Mouse (Mus musculus) forebrain, postnatal 0 days (tissue): Measurements from ENCODE around the gene Hbs1l. TPM values are rescaled to one million over a fixed set of nuclear protein-coding genes. Genes with fewer than 3 reads are reported as not detected.

Experiments
- ATAC-seq: fragments of 200-750 bp; cut with Nextera tagmentation; 2 replicates; pipeline ENCODE4 v1.8.0; 2017; ENCODE audit warnings: mild to moderate bottlenecking, moderate library complexity
- DNase-seq: peaks from one replicate; pipeline ENCODE4 v3.0.0-alpha.2; 2015
- H3K27ac ChIP-seq: fragments of 300-500 bp; sonication (generic); 2 replicates; pipeline ENCODE4 v1.5.1; 2014; ENCODE audit warnings: low read depth, mild to moderate bottlenecking, antibody characterized with exemption, low read length, moderate library complexity, mixed read lengths
- H3K27me3 ChIP-seq: fragments of 300-500 bp; sonication (generic); 2 replicates; pipeline ENCODE4 v1.6.1; 2014; ENCODE audit warnings: mild to moderate bottlenecking, low read length, mixed read lengths; ENCODE audit not compliant: insufficient read depth
- H3K36me3 ChIP-seq: fragments of 300-500 bp; sonication (generic); 2 replicates; pipeline ENCODE4 v1.6.1; 2014; ENCODE audit warnings: mild to moderate bottlenecking, moderate library complexity; ENCODE audit not compliant: insufficient read depth
- H3K4me1 ChIP-seq: fragments of 300-500 bp; sonication (generic); 2 replicates; pipeline ENCODE4 v1.6.1; 2014; ENCODE audit warnings: antibody characterized with exemption; ENCODE audit not compliant: insufficient read depth
- H3K4me2 ChIP-seq: fragments of 300-500 bp; sonication (generic); 2 replicates; pipeline ENCODE4 v1.6.1; 2014; ENCODE audit warnings: low read depth, mild to moderate bottlenecking, moderate library complexity
- H3K4me3 ChIP-seq: fragments of 300-500 bp; sonication (generic); 2 replicates; pipeline ENCODE4 v1.5.1; 2014; ENCODE audit warnings: low read depth, low read length, mixed read lengths
- H3K9ac ChIP-seq: fragments of 300-500 bp; sonication (generic); 2 replicates; pipeline ENCODE4 v1.6.1; 2014; ENCODE audit warnings: mild to moderate bottlenecking
- H3K9me3 ChIP-seq: fragments of 300-500 bp; sonication (generic); 2 replicates; pipeline ENCODE4 v1.6.1; 2016; ENCODE audit warnings: low read length
- CTCF ChIP-seq: sonication (generic); IDR thresholded peaks from 2 replicates; pipeline ENCODE4 v1.5.1; 2016; ENCODE audit warnings: antibody characterized with exemption, control low read depth, low read depth
- WGBS: fragments of 180-500 bp; shearing (Covaris S2); extraction: QIAGEN DNeasy Blood & Tissue Kit; methylation state at CpG from one replicate; pipeline ENCODE4 v1.1.7; 2014; 5-methylcytosine and 5-hydroxymethylcytosine counted together
- polyA plus RNA-seq: library from polyadenylated mRNA; unstranded; fragments of >200 nt; fragmentation: Nextera tagmentation; extraction: Ambion mirVana; gene quantifications from 2 replicates; pipeline ENCODE4 v1.2.1, GENCODE M21; 2015
- total RNA-seq: library from RNA; depleted of rRNA; stranded (reverse); fragments of >200 nt; gene quantifications from 2 replicates; pipeline ENCODE4 v1.2.3, GENCODE M21; 2014

The Hbs1l gene
- total and polyA plus RNA-seq, 2 experiments from 2014 or later: 81.8 to 108 TPM

GRCm38 (mm10) chr10:21304672-21305632, 9.2 kb downstream of the Hbs1l start:
- WGBS: 88% methylated on average over 11 of the region's 11 CpGs
- no peak for TF ChIP-seq CTCF
- Histone ChIP-seq H3K27me3 (no peaks in the 10 kb centered on the region), H3K4me1 (no peaks in the 10 kb centered on the region), H3K27ac (no peak overlapping the region), H3K4me3 (no peak overlapping the region), H3K9me3 (no peaks in the 10 kb centered on the region), H3K9ac (no peak overlapping the region), H3K36me3 (peaks cover 32% of the 10 kb centered on the region), H3K4me2 (no peak overlapping the region)
- no peak for ATAC-seq
- DNase-seq: no peak

DNA sequence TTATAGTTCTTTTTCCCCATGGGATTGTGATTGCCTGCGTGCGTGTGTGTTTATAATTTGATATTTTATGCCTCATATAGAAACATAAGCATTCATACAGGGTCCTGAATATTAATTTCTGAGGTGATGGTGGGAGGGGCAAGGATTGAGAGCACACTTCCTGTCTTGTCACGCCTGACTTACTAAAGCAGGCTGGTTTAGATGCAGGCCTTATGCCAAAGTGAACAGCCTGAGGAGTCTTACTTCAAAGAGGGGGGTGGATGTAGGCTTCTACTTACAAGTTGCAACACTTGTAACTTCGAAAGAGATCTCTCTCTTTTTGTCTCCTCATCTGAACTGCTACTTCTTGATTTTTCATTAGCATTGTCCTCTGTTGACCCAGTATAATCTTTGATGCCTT, 18.0 kb downstream of the Hbs1l start:
- no peak for TF ChIP-seq CTCF
- Histone ChIP-seq H3K27ac (no peak overlapping the region), H3K9me3 (no peaks in the 10 kb centered on the region), H3K36me3 (peaks cover 11% of the 10 kb centered on the region; the same call in 1 of the 2 replicates), H3K4me3 (no peak overlapping the region), H3K4me1 (no peaks in the 10 kb centered on the region), H3K27me3 (no peaks in the 10 kb centered on the region), H3K9ac (no peak overlapping the region), H3K4me2 (no peak overlapping the region)
- ATAC-seq (peak; percentile 34; the same call in 1 of the 2 replicates), DNase-seq (peak; percentile 11)
- WGBS: 61% methylated on average over 4 of the region's 4 CpGs

GRCm38 (mm10) chr10:21316123-21316522, 20.3 kb downstream of the Hbs1l start:
- DNase-seq: no peak

GRCm38 (mm10) chr10:21318250-21318649, 22.5 kb downstream of the Hbs1l start:
- H3K4me3 ChIP-seq: no peak overlapping the region
- no peak for DNase-seq

More at GRCm38 (mm10) chr10:21316123-21316522, 20.3 kb downstream of the Hbs1l start:
- Histone ChIP-seq H3K4me2 (no peak overlapping the region), H3K4me1 (no peaks in the 10 kb centered on the region), H3K4me3 (no peak overlapping the region), H3K9me3 (no peaks in the 10 kb centered on the region), H3K27ac (no peak overlapping the region), H3K27me3 (no peaks in the 10 kb centered on the region), H3K36me3 (peaks cover 11% of the 10 kb centered on the region; the same call in 1 of the 2 replicates), H3K9ac (no peak overlapping the region)
- no peak for TF ChIP-seq CTCF
- WGBS: 61% methylated on average over 1 of the region's 1 CpGs
- ATAC-seq: peak; percentile 48; the same call in 1 of the 2 replicates

DNA sequence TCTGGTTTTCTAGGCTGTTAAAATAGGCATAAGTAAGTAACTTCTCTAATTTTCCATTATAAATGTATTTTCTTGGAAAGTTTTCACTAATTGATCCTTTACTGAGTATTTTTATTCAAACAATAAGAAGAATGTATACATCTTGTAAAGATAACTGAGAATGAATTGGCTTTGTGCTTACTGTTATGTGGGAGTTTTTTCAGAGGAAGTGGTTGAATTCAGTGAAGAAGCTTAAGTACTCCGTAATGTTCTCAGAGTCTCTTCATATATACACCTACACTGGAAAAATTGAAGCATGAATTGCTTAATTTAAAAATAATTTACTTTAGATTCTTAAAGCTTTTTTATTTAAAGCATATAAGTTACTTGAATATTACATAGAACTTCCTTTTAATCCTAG, 23.2 kb downstream of the Hbs1l start:
- H3K4me1 ChIP-seq: no peaks in the 10 kb centered on the region
- WGBS: 89% methylated on average over 1 of the region's 1 CpGs

More at GRCm38 (mm10) chr10:21318250-21318649, 22.5 kb downstream of the Hbs1l start:
- Histone ChIP-seq H3K27ac (no peak overlapping the region), H3K36me3 (peaks cover 11% of the 10 kb centered on the region; the same call in 1 of the 2 replicates), H3K9me3 (no peaks in the 10 kb centered on the region), H3K9ac (no peak overlapping the region), H3K4me1 (no peaks in the 10 kb centered on the region), H3K4me2 (no peak overlapping the region), H3K27me3 (no peaks in the 10 kb centered on the region)
- no peak for TF ChIP-seq CTCF
- no peak; the same call in 1 of the 2 replicates for ATAC-seq
- 91% methylated on average over 4 of the region's 4 CpGs for WGBS

DNA sequence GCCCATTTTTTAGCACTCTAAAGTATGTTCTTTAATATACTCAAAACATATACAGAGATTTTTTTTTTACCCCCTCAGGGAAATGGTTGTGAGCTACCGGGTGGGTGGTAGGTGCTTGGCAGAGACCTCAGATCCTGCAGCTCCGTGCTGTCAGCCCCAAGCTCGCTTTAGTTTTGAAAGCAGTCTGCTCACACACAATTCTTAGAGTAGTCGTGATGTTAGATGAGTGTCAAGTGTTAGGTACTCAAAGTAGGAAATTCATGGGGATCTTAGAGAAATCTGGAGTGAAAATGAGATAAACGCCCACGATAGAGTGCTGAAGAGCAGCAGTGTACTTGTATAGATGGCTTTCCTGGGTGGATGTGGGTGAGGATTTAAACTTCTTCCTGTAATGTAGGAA, 24.8 kb downstream of the Hbs1l start:
- H3K4me1 ChIP-seq: no peaks in the 10 kb centered on the region
- no peak overlapping the region for H3K27ac ChIP-seq
- H3K9me3 ChIP-seq: no peaks in the 10 kb centered on the region
- H3K4me2 ChIP-seq: no peak overlapping the region
- no peaks in the 10 kb centered on the region for H3K27me3 ChIP-seq
- no peak overlapping the region for H3K9ac ChIP-seq
- H3K36me3 ChIP-seq: peaks cover 6% of the 10 kb centered on the region; the same call in 1 of the 2 replicates
- no peak overlapping the region for H3K4me3 ChIP-seq
- WGBS: 85% methylated on average over 6 of the region's 6 CpGs
- no peak for TF ChIP-seq CTCF
- ATAC-seq (no peak), DNase-seq (no peak)

More for the DNA sequence above, 23.2 kb downstream of the Hbs1l start:
- no peak for TF ChIP-seq CTCF
- Histone ChIP-seq H3K4me2 (no peak overlapping the region), H3K4me3 (no peak overlapping the region), H3K9ac (no peak overlapping the region), H3K27me3 (no peaks in the 10 kb centered on the region), H3K27ac (no peak overlapping the region), H3K9me3 (no peaks in the 10 kb centered on the region), H3K36me3 (peaks cover 11% of the 10 kb centered on the region; the same call in 1 of the 2 replicates)
- ATAC-seq (no peak), DNase-seq (no peak)

- no peaks in the 10 kb centered on the region for H3K4me1 ChIP-seq
- no peak overlapping the region for H3K9ac ChIP-seq
- no peaks in the 10 kb centered on the region for H3K27me3 ChIP-seq
- H3K9me3 ChIP-seq: no peaks in the 10 kb centered on the region
- 91% methylated on average over 6 of the region's 6 CpGs for WGBS
- no peak overlapping the region for H3K4me2 ChIP-seq
- no peak overlapping the region for H3K4me3 ChIP-seq
- no peaks in the 10 kb centered on the region for H3K36me3 ChIP-seq
- TF ChIP-seq CTCF: no peak
- DNase-seq (no peak), ATAC-seq (no peak)
- H3K27ac ChIP-seq: no peak overlapping the region
These were observed 30.6 kb downstream of the Hbs1l start for GRCm38 (mm10) chr10:21326352-21326751.
